Mouse (Mus musculus) erythroblast, embryonic 14.5 days (primary cell): ENCODE results near the gene Fam98c.

Experiments
- GATA1 ChIP-seq: IDR thresholded peaks from 2 replicates; pipeline ENCODE4 v1.6.1; 2012; ENCODE audit warnings: low read length, inconsistent platforms, mixed read lengths
- TAL1 ChIP-seq: IDR thresholded peaks from 3 replicates; pipeline ENCODE4 v1.6.1; 2012; ENCODE audit warnings: low read length, inconsistent platforms, mixed read lengths

GRCm38 (mm10) chr7:29170066-29170754 is 14.2 kb upstream of the Fam98c start, which contains the start of the genes Ggn and Spred3:
- TF ChIP-seq GATA1, result no peak
- TF ChIP-seq TAL1, result no peak
